Mouse (Mus musculus) MEL (cell line): ENCODE measurements around the gene Magi2.

Source experiments
- CTCF ChIP-seq, 3 experiments: IDR thresholded peaks in 2 of 3; conservative IDR thresholded peaks in 1 of 3; 2 replicates each; pipeline ENCODE4 v1.5.1; 2011 to 2012; ENCODE audit warnings: low read length in 3 of 3, low read depth in 2 of 3, mild to moderate bottlenecking in 2 of 3, improper control_type of control experiment in 1 of 3, inconsistent platforms in 1 of 3, mixed read lengths in 1 of 3, moderate library complexity in 1 of 3; ENCODE audit not compliant: control insufficient read depth in 1 of 3, insufficient read depth in 1 of 3, poor library complexity in 1 of 3, severe bottlenecking in 1 of 3
- NRF1 ChIP-seq: IDR thresholded peaks from 2 replicates; pipeline ENCODE4 v1.6.1; 2014; ENCODE audit warnings: low read depth, mild to moderate bottlenecking, inconsistent platforms, low read length, improper control_type of control experiment, moderate library complexity; ENCODE audit not compliant: poor library complexity, insufficient read depth, severe bottlenecking

- TF ChIP-seq CTCF (IDR thresholded peaks at IDR 0.05 in 2 of 3, conservative IDR thresholded peaks at IDR 0.05 in 1 of 3; ENCODE audit: control insufficient read depth in 1 of 3, insufficient read depth in 1 of 3, low read depth in 2 of 3, low read length in 3 of 3, poor library complexity in 1 of 3, severe bottlenecking in 1 of 3) (no peak), NRF1 (no peak)
Measured at GRCm38 (mm10) chr5:19292581-19292980, 65.7 kb downstream of the Magi2 start.
